Mouse (Mus musculus): ENCODE results near the gene Bloc1s5. TPM values are rescaled to one million over a fixed set of nuclear protein-coding genes. Genes with fewer than 3 reads are reported as not detected.

Bloc1s5 gene
- polyA plus RNA-seq, 1 experiment from 2014 or later = 24.7 TPM

- WGBS = 84% methylated on average over 11 of the region's 11 CpGs
- no peak overlapping the region for H3K4me2 ChIP-seq (ENCODE audit: low read length)
Observed at GRCm38 (mm10) chr13:38554611-38555010, 80.3 kb downstream of the Bloc1s5 start.

GRCm38 (mm10) chr13:38554210-38554609 is 80.7 kb downstream of the Bloc1s5 start:
- Histone ChIP-seq H3K27ac (ENCODE audit: low read depth, low read length) (no peak overlapping the region), H3K9ac (ENCODE audit: low read depth, low read length) (no peak overlapping the region), H3K36me3 (ENCODE audit: control insufficient read depth, insufficient read depth, low read length) (no peaks in the 10 kb centered on the region), H3K4me3 (ENCODE audit: low read length) (no peak overlapping the region), H3K27me3 (replicated peaks; ENCODE audit: control insufficient read depth, insufficient read depth, low read length) (no peaks in the 10 kb centered on the region), H3K4me2 (ENCODE audit: low read length) (no peak overlapping the region), H3K4me1 (ENCODE audit: control insufficient read depth, insufficient read depth, low read depth, low read length) (no peaks in the 10 kb centered on the region), H3K9me3 (ENCODE audit: control insufficient read depth, low read length) (no peaks in the 10 kb centered on the region)
- ATAC-seq = no peak
- 78% methylated on average over 3 of the region's 3 CpGs for WGBS

More at GRCm38 (mm10) chr13:38554611-38555010, 80.3 kb downstream of the Bloc1s5 start:
- Histone ChIP-seq H3K27me3 (replicated peaks; ENCODE audit: control insufficient read depth, insufficient read depth, low read length) (no peaks in the 10 kb centered on the region), H3K36me3 (ENCODE audit: control insufficient read depth, insufficient read depth, low read length) (no peaks in the 10 kb centered on the region), H3K9ac (ENCODE audit: low read depth, low read length) (no peak overlapping the region), H3K4me1 (ENCODE audit: control insufficient read depth, insufficient read depth, low read depth, low read length) (no peaks in the 10 kb centered on the region), H3K4me3 (ENCODE audit: low read length) (no peak overlapping the region), H3K9me3 (ENCODE audit: control insufficient read depth, low read length) (no peaks in the 10 kb centered on the region), H3K27ac (ENCODE audit: low read depth, low read length) (no peak overlapping the region)
- no peak for ATAC-seq

- Histone ChIP-seq H3K4me2 (ENCODE audit: low read length) (no peak overlapping the region), H3K9me3 (ENCODE audit: control insufficient read depth, low read length) (no peaks in the 10 kb centered on the region), H3K4me1 (ENCODE audit: control insufficient read depth, insufficient read depth, low read depth, low read length) (no peaks in the 10 kb centered on the region), H3K27ac (ENCODE audit: low read depth, low read length) (no peak overlapping the region), H3K36me3 (ENCODE audit: control insufficient read depth, insufficient read depth, low read length) (no peaks in the 10 kb centered on the region), H3K4me3 (ENCODE audit: low read length) (no peak overlapping the region), H3K9ac (ENCODE audit: low read depth, low read length) (no peak overlapping the region), H3K27me3 (replicated peaks; ENCODE audit: control insufficient read depth, insufficient read depth, low read length) (no peaks in the 10 kb centered on the region)
- no peak for ATAC-seq
- WGBS = 84% methylated on average over 5 of the region's 5 CpGs
Observed at GRCm38 (mm10) chr13:38548681-38549080, 86.2 kb downstream of the Bloc1s5 start.

GRCm38 (mm10) chr13:38547717-38548116 is 87.2 kb downstream of the Bloc1s5 start:
- H3K27ac ChIP-seq (ENCODE audit: low read depth, low read length) = no peak overlapping the region
- no peaks in the 10 kb centered on the region for H3K4me1 ChIP-seq (ENCODE audit: control insufficient read depth, insufficient read depth, low read depth, low read length)
- H3K9ac ChIP-seq (ENCODE audit: low read depth, low read length) = no peak overlapping the region
- no peak overlapping the region for H3K4me2 ChIP-seq (ENCODE audit: low read length)
- H3K9me3 ChIP-seq (ENCODE audit: control insufficient read depth, low read length) = no peaks in the 10 kb centered on the region
- no peaks in the 10 kb centered on the region for H3K36me3 ChIP-seq (ENCODE audit: control insufficient read depth, insufficient read depth, low read length)
- no peaks in the 10 kb centered on the region for H3K27me3 ChIP-seq (replicated peaks; ENCODE audit: control insufficient read depth, insufficient read depth, low read length)
- WGBS = 93% methylated on average over 5 of the region's 5 CpGs
- no peak overlapping the region for H3K4me3 ChIP-seq (ENCODE audit: low read length)
- ATAC-seq = no peak

GRCm38 (mm10) chr13:38546754-38547153 is 88.2 kb downstream of the Bloc1s5 start:
- H3K4me2 ChIP-seq (ENCODE audit: low read length) = no peak overlapping the region
- no peaks in the 10 kb centered on the region for H3K27me3 ChIP-seq (replicated peaks; ENCODE audit: control insufficient read depth, insufficient read depth, low read length)
- WGBS = 85% methylated on average over 4 of the region's 4 CpGs
- no peaks in the 10 kb centered on the region for H3K9me3 ChIP-seq (ENCODE audit: control insufficient read depth, low read length)
- no peak overlapping the region for H3K9ac ChIP-seq (ENCODE audit: low read depth, low read length)
- no peaks in the 10 kb centered on the region for H3K36me3 ChIP-seq (ENCODE audit: control insufficient read depth, insufficient read depth, low read length)
- H3K4me1 ChIP-seq (ENCODE audit: control insufficient read depth, insufficient read depth, low read depth, low read length) = no peaks in the 10 kb centered on the region
- no peak overlapping the region for H3K27ac ChIP-seq (ENCODE audit: low read depth, low read length)
- ATAC-seq = no peak
- H3K4me3 ChIP-seq (ENCODE audit: low read length) = no peak overlapping the region

GRCm38 (mm10) chr13:38545460-38545859 is 89.4 kb downstream of the Bloc1s5 start:
- Histone ChIP-seq H3K4me2 (ENCODE audit: low read length) (no peak overlapping the region), H3K4me3 (ENCODE audit: low read length) (no peak overlapping the region), H3K4me1 (ENCODE audit: control insufficient read depth, insufficient read depth, low read depth, low read length) (no peaks in the 10 kb centered on the region), H3K27me3 (replicated peaks; ENCODE audit: control insufficient read depth, insufficient read depth, low read length) (no peaks in the 10 kb centered on the region), H3K27ac (ENCODE audit: low read depth, low read length) (no peak overlapping the region), H3K36me3 (ENCODE audit: control insufficient read depth, insufficient read depth, low read length) (no peaks in the 10 kb centered on the region), H3K9ac (ENCODE audit: low read depth, low read length) (no peak overlapping the region), H3K9me3 (ENCODE audit: control insufficient read depth, low read length) (no peaks in the 10 kb centered on the region)
- ATAC-seq = no peak
- 85% methylated on average over 3 of the region's 3 CpGs for WGBS

GRCm38 (mm10) chr13:38544769-38545445 is 90.0 kb downstream of the Bloc1s5 start:
- WGBS = 91% methylated on average over 8 of the region's 8 CpGs
- Histone ChIP-seq H3K9me3 (ENCODE audit: control insufficient read depth, low read length) (no peaks in the 10 kb centered on the region), H3K4me2 (ENCODE audit: low read length) (no peak overlapping the region), H3K4me1 (ENCODE audit: control insufficient read depth, insufficient read depth, low read depth, low read length) (no peaks in the 10 kb centered on the region), H3K36me3 (ENCODE audit: control insufficient read depth, insufficient read depth, low read length) (no peaks in the 10 kb centered on the region), H3K27ac (ENCODE audit: low read depth, low read length) (no peak overlapping the region), H3K4me3 (ENCODE audit: low read length) (no peak overlapping the region), H3K27me3 (replicated peaks; ENCODE audit: control insufficient read depth, insufficient read depth, low read length) (no peaks in the 10 kb centered on the region), H3K9ac (ENCODE audit: low read depth, low read length) (no peak overlapping the region)
- no peak for ATAC-seq

GRCm38 (mm10) chr13:38543455-38544125 is 91.3 kb downstream of the Bloc1s5 start:
- H3K27me3 ChIP-seq (replicated peaks; ENCODE audit: control insufficient read depth, insufficient read depth, low read length) = no peaks in the 10 kb centered on the region
- H3K27ac ChIP-seq (ENCODE audit: low read depth, low read length) = no peak overlapping the region
- H3K9me3 ChIP-seq (ENCODE audit: control insufficient read depth, low read length) = no peaks in the 10 kb centered on the region
- peak; percentile 48; the same call in 1 of the 2 replicates for ATAC-seq
- 73% methylated on average over 8 of the region's 8 CpGs for WGBS
- H3K9ac ChIP-seq (ENCODE audit: low read depth, low read length) = no peak overlapping the region
- H3K4me1 ChIP-seq (ENCODE audit: control insufficient read depth, insufficient read depth, low read depth, low read length) = no peaks in the 10 kb centered on the region
- H3K4me2 ChIP-seq (ENCODE audit: low read length) = no peak overlapping the region
- no peak overlapping the region for H3K4me3 ChIP-seq (ENCODE audit: low read length)
- no peaks in the 10 kb centered on the region for H3K36me3 ChIP-seq (ENCODE audit: control insufficient read depth, insufficient read depth, low read length)
